Mouse (Mus musculus): ENCODE measurements around the gene Camta1.

DNA sequence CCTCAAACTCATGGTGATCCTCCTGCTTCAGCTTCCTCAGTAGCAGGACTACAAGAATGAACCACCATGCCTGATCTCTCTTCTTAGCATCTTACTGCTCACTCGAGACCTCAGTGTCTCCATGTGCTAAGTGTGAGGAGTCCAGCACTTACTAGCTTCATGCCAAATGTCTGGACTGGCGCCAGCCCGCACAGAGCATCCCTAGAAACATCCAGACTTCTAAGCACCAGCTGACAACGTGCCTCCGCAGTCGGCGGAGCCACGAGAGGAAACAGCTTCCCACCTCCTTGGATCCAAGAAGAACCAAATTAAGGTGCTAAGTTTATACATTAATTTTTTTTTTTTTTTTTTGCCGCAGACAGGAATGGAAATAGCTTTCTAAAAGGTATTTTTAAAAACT lies 661.4 kb downstream of the Camta1 start:
- TF ChIP-seq CTCF (conservative IDR thresholded peaks at IDR 0.05; ENCODE audit: insufficient read depth, insufficient read length, low read depth, low read length) (no peak), POLR2A (IDR thresholded peaks at IDR 0.05; ENCODE audit: low read depth, low read length) (no peak)
